Mouse (Mus musculus) urinary bladder, postnatal 25 days (tissue): Measurements from ENCODE around the gene Usp19.

Experiments
- DNase-seq: peaks from one replicate; pipeline ENCODE4 v3.0.0; 2022; ENCODE audit warnings: low spot score

Gene Usp19

DNA sequence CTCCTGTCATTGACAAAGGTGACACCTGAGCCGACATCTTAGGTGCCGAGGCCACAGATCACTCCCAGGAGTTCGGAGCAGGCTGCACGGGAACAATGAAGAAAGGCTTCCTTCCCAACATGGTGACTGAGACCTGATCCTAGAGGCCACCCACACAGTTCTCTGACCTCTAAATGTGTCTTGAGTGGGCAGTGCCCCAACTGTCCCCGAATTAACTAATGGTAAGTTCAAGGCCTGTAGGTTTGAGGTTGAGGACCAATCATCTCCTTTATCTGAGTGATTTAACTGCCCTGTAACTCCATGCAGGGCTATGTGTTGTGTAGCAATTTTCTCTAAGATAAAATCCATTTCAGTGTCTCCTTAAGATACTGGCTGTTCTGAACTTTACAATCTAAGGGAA, 21.0 kb upstream of the Usp19 start:
- no peak for DNase-seq

DNA sequence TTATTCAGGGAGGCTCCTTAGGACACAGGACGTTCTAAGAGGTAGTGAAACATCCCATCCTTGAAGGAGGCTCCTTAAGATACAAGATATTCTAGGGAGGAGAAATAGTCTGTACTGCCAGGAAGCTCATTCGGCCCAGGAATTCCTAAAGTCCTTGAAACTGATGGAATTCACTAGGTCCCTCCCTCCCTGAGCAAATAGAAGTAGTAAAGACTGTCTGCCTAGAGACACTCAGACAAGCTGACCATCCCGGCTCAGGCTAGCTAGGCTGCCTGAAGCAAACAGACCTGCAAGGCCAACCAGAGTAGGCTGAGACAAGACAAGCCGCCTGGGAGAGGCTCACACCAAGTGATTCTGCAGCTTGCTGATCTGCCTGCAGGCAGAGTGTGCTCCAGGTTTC, 20.6 kb upstream of the Usp19 start:
- DNase-seq = no peak

DNA sequence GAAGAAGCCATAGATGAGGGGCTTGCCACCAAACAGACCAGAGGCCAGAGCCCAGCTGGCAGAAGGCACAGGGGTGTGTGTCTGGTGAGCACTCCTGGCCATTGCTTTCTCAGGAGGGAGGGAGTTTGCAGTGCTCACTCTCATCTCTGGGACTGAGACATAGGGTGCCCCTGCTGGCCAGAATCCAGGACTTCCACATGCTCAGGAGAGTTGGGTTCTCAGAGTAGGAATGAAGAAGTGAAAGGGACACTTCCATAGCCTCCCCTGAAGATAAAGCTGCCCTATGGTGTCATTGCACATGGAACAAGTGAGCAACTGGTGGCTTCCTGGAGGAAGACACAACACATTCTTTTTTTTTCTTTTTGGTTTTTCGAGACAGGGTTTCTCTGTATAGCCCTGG, 15.9 kb upstream of the Usp19 start:
- no peak for DNase-seq

DNA sequence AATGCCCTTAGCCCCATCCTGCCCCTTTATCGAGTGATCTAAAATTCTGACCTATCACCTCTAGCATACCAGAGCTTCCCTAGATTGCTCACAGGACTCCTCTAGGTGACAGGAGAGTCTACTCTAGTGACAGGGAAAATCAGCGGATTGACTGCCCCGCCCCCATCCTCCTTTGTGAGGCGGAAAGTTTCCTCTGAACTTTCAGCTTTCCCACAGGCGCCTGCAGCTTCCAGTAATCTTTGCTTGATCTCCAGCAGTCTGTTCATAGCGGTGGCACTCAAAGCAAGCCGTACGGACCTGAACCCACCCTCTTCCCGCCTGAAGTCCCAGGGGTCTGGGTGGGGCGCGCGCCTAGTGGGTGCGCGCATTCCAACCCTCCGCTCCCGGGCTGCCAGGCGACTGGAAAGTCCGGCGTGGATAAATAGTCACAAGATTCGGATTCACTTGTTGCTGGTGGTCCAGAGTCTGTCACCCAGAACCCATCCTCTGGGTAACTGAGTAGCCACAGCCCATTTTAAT, 11.7 kb upstream of the Usp19 start:
- peak; percentile 73 for DNase-seq

DNA sequence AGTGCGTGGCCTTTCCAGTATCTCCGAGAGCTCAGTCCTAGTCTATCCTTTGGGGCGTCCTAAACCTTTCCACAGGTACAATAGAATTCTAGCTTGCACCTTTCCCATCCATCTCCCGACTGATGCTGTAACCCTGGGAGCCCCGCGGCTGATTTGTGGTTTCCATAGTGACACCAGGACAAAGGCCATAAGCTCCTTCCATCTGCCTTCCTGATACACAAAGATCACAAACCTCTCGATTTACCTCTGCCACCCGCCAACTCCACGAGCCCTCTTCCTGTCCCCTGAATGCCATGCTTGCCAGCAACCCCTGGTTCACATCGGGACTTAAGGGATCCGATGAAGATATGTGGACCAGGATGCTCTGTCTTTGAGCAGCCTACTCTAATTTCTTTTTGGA, 11.2 kb upstream of the Usp19 start:
- DNase-seq = no peak

DNA sequence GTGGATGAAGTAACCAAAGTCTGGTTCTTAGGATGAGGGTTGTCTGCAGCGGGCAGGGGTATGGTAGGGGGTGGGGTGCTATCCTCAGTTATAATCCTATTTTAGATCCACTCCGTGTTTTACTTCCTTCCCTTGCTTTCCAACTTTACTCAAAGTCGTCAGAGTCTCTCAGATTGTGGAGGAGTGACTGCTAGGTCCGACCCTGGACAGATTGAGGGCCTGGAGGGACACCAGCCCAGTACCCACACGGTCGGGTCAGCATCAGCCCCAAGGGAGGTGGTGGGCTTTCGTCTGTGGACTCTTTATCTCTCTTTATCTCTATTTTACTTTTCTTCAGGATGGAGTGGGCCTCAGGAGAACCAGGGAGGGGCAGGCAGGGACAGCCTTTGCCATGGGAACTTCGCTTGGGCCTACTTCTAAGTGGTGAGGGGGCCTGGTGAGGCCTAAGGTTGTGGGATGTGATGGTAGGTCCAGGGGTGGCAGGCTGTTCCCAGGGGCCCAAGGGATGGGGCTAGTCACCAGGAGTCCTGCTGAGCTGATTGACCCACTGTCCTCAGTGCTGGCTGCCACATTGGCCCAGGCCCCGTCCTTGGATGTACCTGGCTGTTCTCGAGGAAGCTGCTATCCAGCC, 10.6 kb upstream of the Usp19 start, which contains the start of gene Lamb2:
Lamb2 (plus strand) TSS at position 16 of the 631 bp plus-strand sequence.
- peak; percentile 35 for DNase-seq

DNA sequence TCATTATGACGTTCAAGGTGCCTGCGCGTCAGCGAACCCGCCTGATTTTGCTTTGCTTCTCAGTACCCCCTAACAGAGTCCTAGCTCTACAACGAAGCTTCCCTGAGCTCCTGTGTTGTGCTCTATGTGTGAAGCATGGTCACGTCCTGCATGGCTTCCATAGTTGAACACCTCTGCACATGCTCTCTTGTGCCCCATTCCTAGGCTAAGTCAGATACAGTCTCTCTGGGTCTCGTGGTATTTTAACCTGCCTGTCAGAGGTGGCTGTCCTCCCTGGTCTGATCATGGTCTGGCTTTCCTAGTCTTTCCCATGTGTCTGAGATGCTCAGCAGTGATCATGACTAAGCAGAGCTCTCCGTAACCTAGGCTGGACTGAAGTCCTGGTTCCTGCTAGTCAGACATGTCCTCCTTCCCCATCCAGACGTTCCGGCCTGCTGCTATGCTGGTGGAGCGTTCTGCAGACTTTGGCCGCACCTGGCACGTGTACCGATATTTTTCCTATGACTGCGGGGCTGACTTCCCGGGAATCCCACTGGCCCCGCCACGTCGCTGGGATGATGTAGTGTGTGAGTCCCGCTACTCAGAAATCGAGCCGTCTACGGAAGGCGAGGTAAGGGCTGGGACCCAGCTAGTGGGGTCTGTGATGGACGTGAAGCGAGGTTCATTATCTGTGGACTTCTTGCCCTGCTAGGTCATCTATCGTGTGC, 9.4 kb upstream of the Usp19 start:
- DNase-seq = no peak

DNA sequence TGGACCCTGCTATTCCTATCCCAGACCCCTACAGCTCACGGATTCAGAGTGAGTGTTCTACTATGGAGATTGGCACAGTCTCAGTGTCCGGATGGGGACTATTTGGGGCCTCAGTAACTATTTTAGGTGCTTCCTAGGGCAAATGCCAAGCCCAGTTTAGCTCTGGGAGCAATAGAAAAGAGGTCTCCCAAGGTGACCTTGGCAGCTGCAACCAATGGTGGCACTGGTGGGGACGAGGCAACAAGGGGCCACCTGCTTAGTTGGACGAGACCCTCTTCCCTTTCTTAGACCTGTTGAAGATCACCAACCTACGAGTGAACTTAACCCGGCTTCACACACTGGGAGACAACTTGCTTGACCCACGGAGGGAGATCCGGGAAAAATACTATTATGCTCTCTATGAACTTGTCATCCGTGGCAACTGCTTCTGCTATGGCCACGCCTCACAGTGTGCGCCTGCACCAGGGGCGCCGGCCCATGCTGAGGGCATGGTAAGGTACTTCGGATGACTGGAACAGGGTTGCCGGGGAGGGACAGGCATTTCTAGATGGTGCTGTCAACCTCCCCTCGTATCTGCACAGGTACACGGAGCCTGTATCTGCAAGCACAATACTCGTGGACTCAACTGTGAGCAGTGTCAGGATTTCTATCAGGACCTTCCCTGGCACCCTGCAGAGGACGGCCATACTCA, 8.7 kb upstream of the Usp19 start:
- DNase-seq = no peak

DNA sequence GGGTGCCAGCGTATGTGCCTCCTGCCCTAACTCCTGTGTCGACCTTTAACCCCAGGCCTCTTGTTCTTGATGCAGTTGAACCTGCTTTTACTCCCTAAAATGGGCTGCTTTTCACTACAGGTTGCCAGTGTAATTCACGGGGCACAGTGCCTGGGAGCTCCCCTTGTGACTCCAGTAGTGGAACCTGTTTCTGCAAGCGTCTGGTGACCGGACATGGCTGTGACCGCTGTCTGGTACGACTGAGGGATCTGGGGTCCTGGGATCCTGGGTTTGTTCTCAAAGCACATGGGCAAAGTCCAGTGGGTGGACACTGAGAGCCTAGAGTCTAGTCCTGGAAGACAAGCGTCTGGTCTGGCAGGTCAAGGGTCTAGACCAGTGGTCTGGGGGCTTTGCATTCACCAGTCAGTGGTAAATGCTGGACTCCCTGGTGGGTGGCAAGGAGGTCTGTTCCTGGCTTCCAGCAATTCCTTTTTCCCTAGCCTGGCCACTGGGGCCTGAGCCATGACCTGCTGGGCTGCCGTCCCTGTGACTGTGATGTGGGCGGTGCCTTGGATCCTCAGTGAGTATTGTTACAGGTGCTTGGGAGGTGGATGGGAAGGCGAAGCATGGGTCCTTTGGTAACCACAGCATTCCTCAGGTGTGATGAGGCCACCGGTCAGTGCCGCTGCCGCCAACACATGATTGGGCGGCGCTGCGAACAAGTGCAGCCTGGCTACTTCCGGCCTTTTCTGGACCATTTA, 7.2 kb upstream of the Usp19 start:
- DNase-seq = no peak

DNA sequence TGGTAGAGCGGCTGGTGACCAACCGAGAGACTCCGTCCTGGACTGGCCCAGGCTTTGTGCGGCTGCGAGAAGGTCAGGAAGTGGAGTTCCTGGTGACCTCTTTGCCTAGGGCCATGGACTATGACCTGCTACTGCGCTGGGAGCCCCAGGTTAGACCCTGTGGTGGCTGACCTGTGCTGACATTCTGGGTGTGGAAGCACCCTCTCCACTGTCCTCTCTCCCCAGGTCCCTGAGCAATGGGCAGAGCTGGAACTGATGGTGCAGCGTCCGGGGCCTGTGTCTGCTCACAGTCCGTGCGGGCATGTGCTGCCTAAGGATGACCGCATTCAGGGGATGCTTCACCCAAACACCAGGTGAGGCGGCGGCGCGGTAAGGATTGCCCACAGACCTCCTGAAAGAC, 6.4 kb upstream of the Usp19 start:
- no peak for DNase-seq

DNA sequence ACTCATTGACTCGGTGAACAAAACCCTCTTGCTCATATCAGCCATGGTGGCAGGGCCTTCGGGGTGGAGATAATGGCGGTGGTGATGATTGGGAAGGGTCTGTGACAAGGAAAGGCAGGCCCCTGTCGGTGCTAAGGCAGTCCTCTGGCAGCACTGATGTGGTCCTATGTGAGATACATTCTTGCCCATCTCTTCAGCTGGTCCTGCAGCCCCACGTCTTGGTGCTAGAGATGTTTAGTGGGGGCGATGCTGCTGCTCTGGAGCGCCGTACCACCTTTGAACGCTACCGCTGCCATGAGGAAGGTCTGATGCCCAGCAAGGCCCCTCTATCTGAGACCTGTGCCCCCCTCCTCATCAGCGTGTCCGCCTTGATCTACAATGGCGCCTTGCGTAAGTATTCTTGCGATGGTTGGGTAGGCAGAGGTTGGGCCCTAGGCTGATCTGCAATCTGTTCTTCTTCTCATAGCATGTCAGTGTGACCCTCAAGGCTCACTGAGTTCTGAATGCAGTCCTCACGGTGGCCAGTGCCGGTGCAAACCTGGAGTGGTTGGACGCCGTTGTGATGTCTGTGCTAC, 5.0 kb upstream of the Usp19 start:
- no peak for DNase-seq

DNA sequence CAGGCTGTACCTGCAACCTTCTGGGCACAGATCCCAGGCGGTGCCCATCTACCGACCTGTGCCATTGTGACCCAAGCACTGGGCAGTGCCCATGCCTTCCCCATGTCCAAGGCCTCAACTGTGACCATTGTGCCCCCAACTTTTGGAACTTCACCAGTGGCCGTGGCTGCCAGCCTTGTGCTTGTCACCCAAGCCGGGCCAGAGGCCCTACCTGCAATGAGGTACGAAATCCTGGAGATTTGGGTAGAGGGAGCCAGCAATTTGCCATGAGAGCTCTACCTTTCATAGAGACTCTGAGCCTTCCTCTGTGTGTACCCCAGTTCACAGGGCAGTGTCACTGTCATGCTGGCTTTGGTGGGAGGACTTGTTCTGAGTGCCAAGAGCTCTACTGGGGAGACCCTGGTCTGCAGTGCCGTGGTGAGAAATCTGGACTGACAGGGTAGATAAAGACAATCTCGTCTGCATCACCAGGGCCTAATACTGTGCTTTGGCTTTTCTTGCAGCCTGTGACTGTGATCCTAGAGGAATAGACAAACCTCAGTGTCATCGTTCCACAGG, 3.4 kb upstream of the Usp19 start:
- no peak for DNase-seq

DNA sequence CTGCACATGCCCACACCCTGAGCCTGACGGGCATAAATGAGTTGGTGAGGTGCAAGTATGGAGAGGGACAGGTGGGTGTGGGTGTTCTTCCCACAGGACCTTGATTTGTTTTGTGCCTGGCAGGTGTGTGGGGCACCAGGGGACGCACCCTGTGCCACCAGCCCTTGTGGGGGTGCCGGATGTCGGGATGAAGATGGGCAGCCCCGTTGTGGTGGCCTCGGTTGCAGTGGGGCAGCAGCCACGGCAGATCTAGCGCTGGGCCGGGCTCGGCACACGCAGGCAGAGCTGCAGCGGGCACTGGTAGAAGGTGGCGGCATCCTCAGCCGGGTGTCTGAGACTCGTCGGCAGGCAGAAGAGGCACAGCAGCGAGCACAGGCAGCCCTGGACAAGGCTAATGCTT, 2.0 kb upstream of the Usp19 start:
- DNase-seq = no peak

DNA sequence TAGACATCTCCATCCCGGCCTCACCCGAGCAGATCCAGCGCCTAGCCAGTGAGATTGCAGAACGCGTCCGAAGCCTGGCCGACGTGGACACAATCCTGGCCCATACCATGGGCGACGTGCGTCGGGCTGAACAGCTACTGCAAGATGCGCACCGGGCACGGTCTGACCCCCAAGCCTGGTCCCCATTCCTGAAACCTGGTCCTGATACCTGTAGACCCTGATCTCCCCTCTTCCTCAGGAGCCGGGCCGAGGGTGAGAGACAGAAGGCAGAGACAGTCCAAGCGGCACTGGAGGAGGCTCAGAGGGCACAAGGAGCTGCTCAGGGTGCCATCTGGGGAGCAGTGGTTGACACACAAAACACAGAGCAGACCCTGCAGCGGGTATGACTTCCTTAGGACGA, 1.2 kb upstream of the Usp19 start:
- no peak for DNase-seq

DNA sequence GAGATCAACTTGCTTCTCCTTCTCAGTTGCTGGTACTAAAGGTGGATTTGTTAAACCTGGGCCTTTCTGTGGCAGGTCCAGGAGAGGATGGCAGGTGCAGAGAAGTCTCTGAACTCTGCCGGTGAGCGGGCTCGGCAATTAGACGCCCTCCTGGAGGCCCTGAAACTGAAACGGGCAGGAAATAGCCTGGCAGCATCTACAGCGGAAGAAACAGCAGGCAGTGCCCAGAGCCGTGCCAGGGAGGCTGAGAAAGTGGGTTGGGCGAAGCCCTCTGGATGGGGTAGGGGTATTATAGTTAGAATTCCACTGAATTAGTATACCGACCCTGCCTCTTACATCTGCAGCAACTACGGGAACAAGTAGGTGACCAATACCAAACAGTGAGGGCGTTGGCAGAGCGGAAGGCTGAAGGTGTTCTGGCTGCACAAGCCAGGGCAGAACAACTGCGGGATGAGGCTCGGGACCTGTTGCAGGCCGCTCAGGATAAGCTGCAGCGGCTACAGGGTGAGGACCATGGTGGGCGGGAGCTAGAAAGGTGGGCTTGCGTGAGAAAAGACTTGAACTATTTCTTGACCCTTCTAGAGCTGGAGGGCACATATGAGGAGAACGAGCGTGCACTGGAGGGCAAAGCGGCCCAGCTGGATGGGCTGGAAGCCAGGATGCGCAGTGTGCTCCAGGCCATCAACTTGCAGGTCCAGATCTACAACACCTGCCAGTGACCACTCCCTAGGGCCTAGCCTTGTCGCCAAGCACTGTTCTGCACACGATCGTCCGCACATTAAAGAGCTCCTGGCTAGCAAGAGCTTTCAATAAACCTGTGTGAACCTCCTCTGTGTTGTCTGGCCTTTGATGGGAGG, 472 bp upstream of the Usp19 start:
- DNase-seq = no peak

DNA sequence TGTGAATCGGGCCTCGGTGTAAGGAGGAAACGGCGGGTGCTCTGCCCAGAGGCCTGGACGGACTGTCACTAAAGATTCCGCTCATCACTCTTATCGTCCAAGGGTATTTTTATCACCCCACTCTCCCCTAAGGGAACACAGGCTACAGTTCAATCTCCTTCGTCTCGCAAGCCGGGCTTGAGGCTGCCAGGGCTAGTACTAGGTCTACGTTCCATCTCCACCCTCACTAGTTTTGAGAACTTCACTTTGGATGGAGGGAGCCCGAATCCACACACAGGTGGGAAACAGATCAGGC, 831 bp downstream of the Usp19 start:
- DNase-seq = no peak

DNA sequence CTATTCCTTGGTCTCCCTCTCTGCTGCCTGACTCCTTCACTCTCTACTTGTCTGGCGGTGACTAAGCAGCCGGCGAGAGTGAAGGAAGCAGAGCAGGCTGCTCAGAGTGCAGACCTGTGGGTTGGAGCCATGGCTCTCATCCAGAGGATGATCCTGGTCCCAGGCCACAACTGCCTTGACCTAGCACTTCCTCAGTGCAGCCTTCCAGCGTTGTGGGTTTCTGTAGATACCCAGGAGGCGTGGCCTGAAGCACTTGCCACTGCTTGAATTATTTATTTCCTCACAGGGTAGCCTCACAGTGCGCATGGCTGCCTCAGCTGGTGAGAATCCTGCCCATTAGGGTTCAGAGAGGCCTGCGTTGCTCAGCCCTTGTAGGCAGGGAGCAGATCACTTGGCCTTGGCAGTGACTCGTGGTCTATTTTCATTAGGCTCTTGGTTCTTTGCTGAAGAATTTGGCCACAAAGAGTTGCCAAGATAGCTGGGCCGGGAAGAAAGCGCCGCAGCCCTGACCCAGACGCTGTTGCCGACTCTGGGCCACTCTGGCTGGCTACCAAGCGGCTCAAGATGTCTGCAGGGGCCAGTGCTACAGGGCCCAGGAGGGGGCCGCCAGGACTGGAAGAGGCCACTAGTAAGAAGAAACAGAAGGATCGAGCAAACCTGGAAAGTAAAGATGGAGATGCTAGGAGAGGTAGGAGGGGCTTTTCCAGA, 1.8 kb downstream of the Usp19 start:
- no peak for DNase-seq

DNA sequence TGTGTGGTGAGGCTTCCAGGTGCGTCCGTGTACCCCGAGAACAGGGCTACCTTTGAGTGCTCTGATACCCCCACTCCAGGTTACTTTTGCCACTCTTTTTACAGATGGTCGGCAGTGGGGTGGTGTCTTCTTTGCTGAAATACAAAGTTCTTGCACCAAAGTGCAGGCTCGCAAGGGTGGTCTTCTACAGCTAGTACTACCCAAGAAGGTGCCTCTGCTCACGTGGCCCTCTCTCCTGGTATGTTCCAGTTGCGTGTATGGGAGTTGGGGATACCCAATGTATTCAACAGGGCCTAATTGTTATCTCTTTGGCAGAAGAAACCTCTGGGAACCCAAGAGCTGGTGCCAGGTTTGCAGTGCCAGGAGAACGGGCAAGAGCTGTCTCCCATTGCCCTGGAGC, 2.8 kb downstream of the Usp19 start:
- no peak for DNase-seq

DNA sequence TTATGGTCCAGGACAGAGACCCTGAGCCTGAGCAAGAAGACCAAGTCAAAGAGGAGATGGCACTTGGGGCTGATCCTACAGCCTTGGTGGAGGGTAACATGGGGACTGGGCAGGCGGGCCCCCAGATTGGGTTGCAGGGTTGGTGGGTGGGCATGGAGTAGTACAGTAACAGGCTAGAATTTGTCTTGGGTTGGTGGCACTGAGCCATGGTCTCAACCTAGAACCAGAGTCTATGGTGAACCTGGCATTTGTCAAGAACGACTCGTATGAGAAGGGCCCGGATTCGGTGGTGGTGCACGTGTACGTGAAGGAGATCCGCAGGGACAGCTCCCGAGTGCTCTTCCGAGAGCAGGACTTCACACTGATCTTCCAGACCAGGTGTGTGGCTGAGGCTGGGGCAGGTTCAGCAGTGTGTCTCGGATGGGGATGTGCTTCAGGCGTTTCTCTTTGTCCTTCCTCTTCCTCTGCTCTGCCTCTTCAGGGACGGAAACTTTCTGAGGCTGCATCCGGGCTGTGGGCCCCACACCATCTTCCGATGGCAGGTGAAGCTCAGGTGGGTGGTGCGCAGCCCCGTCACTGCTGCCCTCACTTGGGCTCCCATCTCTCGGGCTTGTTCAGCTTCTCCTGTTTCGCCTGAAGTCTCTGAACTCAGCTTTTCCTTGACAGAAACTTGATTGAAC, 3.9 kb downstream of the Usp19 start:
- no peak for DNase-seq

DNA sequence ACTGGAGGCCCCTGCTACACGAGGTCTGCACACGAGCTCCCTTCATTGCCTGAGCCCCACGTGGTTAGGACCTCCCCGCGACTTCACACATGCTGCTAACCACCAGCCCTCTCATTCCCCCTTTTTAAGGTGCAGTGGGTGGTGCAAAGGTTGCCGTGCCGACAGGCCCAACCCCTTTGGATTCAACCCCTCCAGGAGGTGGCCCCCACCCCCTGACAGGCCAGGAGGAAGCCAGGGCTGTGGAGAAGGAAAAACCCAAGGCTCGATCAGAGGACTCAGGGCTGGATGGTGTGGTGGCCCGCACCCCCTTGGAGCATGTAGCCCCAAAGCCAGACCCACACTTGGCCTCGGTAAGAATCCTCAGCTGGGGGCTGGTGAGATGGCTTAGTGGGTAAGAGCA, 4.5 kb downstream of the Usp19 start:
- DNase-seq = no peak
